Mouse (Mus musculus): ENCODE measurements at regions not wholly inside any gene's neighbourhood (a gene's known extent, or its start where the extent isn't known, plus 50 kb on each side); places are given as distances from the start of the nearest gene placed in this dataset.

GRCm38 (mm10) chr19:20009801-20010441, 380.8 kb downstream of the Anxa1 start:
- TF ChIP-seq CTCF (IDR thresholded peaks at IDR 0.05; ENCODE audit: borderline replicate concordance, insufficient read depth, low read depth, low read length) (no peak), POLR2A (IDR thresholded peaks at IDR 0.05; ENCODE audit: borderline replicate concordance, insufficient read depth, low read length) (no peak)

Data from cerebellum, adult 2 months (tissue).